Mouse (Mus musculus) urinary bladder, adult 18-20 months (tissue): ENCODE measurements around the gene Vmn1r179.
"Not testable (repeated sequence)": the region's sequence is repeated elsewhere in the genome, so short reads cannot be mapped to it uniquely, and the experiment has no call there.

ENCODE experiments used
- DNase-seq, 2 experiments: peaks; one replicate each; pipeline ENCODE4 v3.0.0; 2022; ENCODE audit warnings: low spot score in 2 of 2, mixed read lengths in 2 of 2

Vmn1r179 gene

GRCm38 (mm10) chr7:23926678-23927077, at the start of gene Vmn1r179:
Gene Vmn1r179, plus strand, starts transcription at chr7:23926978.
- no peak for DNase-seq

GRCm38 (mm10) chr7:23891709-23892108, 35.1 kb upstream of the Vmn1r179 start, which contains the start of gene Vmn1r178:
Gene Vmn1r178, plus strand, starts transcription at chr7:23892009.
- no peak for DNase-seq

- no peak for DNase-seq
These were observed 23.6 kb downstream of the Vmn1r179 start, which contains the start of gene Vmn1r180 for GRCm38 (mm10) chr7:23950332-23950731. Gene Vmn1r180, plus strand, starts transcription at chr7:23950632.

- not testable (repeated sequence) for DNase-seq
These were observed 41.3 kb downstream of the Vmn1r179 start for GRCm38 (mm10) chr7:23968044-23968443.

GRCm38 (mm10) chr7:23974315-23974714, 47.5 kb downstream of the Vmn1r179 start, which contains the start of gene Vmn1r181:
Gene Vmn1r181, plus strand, starts transcription at chr7:23974615.
- DNase-seq: not testable (repeated sequence)
